Mouse (Mus musculus): ENCODE data around the gene Rnf167.

GRCm38 (mm10) chr11:70656964-70657363, 9.9 kb downstream of the Rnf167 start, which contains the start of gene Eno3:
- TF ChIP-seq CTCF (IDR thresholded peaks at IDR 0.05; ENCODE audit: low read depth, low read length) (no peak), POLR2A (IDR thresholded peaks at IDR 0.05; ENCODE audit: borderline replicate concordance, low read depth, low read length) (no peak)
